Mouse (Mus musculus) lung, adult 2 months (tissue): ENCODE data around the gene Zfp536.

Experiments
- CTCF ChIP-seq: fragments of 200-500 bp; IDR thresholded peaks from 2 replicates; pipeline ENCODE4 v1.5.1; 2011; ENCODE audit warnings: mild to moderate bottlenecking, low read length, control low read depth; ENCODE audit not compliant: insufficient read depth
- POLR2A ChIP-seq: fragments of 200-500 bp; IDR thresholded peaks from 2 replicates; pipeline ENCODE4 v1.6.1; 2011; ENCODE audit warnings: low read depth, mild to moderate bottlenecking, control low read depth, low read length, borderline replicate concordance; ENCODE audit errors: extremely low read depth

GRCm38 (mm10) chr7:37816901-37817300, 43.5 kb upstream of the Zfp536 start:
- TF ChIP-seq CTCF (no peak), POLR2A (no peak)
